Mouse (Mus musculus): Measurements from ENCODE around the gene Bptf. TPM values are rescaled to one million over a fixed set of nuclear protein-coding genes. Genes with fewer than 3 reads are reported as not detected.
A peak's percentile ranks its signal among the peaks of the same experiment; 100 is the strongest.
"Not testable (repeated sequence)": the region's sequence is repeated elsewhere in the genome, so short reads cannot be mapped to it uniquely, and the experiment has no call there.

Gene Bptf
- total and polyA plus RNA-seq, 2 experiments from 2014 or later, result 20.4 to 41.5 TPM

DNA sequence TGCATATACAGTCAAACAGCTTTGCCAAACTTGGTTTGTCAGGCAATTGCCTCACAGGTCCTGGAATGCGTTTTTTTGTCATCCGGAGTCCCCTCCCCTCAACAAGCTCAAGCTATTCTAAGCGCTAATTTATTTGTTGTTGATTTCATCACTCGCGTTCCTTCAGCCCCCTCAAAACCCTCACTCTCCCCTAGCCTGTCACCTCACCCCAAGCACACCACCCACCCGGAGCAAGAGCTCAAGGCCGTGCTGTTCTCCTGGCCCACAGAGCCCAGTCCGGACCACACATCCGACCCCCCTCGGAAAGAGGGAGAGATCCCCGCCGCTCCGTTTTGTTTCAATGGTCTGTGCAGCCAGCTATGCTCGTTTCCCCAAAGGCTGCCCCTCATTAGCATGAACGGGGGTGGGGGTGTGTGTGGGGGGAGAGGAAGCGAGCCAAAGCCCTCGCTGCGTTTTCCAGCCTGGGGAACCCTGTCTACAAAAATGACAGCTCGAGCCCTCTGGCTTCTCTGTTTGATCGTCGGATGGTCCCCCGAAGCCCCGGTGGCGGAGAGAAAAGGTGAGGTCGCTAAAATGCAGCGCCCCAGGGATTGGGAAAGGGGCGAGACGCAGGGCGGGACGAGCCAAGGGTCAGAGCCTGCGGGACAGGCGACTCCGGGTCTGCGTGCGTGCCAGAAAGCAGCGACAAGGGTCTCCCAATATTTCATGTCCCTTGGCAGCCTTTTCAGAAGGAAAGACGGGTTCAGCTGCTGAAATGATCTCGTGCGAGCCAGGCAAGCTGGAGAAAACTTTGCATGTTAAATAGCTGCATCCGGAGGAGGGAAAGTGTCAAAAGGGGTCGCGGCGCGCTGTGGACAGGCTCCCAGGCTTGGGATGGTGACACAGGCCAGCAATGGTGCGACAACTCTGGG is 106.3 kb downstream of the Bptf start, which contains the start of gene 1810010H24Rik:
1810010H24Rik (plus strand) TSS at position 271 of the 911 bp plus-strand sequence.
- ATAC-seq (ENCODE audit: low FRiP score), result no peak

DNA sequence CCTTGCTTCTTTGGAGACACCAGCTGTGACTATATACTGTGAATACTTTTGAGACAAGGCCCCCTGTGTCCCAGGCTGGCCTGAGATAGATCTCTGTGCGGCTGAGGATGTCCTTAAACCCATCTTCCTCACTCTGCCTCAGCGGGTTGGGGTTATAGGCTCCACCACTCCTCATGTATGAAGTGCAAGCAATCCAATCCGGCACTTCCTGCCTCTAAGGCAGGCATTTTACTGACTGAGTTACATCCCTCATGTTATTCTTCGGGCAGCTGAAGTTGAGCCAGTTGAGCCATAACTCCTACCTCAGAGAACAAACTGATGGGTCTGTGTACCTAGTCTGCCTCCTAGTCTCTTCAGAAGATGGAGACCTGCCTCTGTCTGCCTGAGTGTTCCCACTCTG is 107.5 kb downstream of the Bptf start:
- H3K4me3 ChIP-seq (ENCODE audit: low read depth, low read length), result no peak overlapping the region
- peak overlapping the region; percentile 64 for H3K4me2 ChIP-seq (ENCODE audit: low read depth, low read length, poor library complexity, severe bottlenecking)
- H3K27me3 ChIP-seq (ENCODE audit: insufficient read depth, low read length), result no peaks in the 10 kb centered on the region
- no peak for ATAC-seq (ENCODE audit: low FRiP score)
- 71% methylated on average over 4 of the region's 4 CpGs for WGBS
- DNase-seq (ENCODE audit: low spot score), result no peak
- H3K27ac ChIP-seq (ENCODE audit: low read depth, low read length), result no peak overlapping the region
- no peaks in the 10 kb centered on the region for H3K9me3 ChIP-seq (ENCODE audit: low read length)
- no peak for TF ChIP-seq CTCF (IDR thresholded peaks at IDR 0.05)
- no peaks in the 10 kb centered on the region for H3K36me3 ChIP-seq (ENCODE audit: insufficient read depth, low read length)
- no peak overlapping the region for H3K9ac ChIP-seq (replicated peaks; ENCODE audit: low read length, poor library complexity, severe bottlenecking)
- H3K4me1 ChIP-seq (ENCODE audit: insufficient read depth, low read length), result 0 out of 2 replicates have a peak, but pooled peaks cover 7% of the 10 kb centered on the region

More for the DNA sequence above, 106.3 kb downstream of the Bptf start, which contains the start of gene 1810010H24Rik:
- Histone ChIP-seq H3K27ac (ENCODE audit: low read depth, low read length) (peak within 1 kb of the TSS; percentile 44), H3K4me2 (ENCODE audit: low read depth, low read length, poor library complexity, severe bottlenecking) (peak within 1 kb of the TSS; percentile 64), H3K4me3 (ENCODE audit: low read depth, low read length) (peak within 1 kb of the TSS; percentile 51), H3K27me3 (ENCODE audit: insufficient read depth, low read length) (no peaks in the 10 kb centered on the region), H3K36me3 (ENCODE audit: insufficient read depth, low read length) (no peaks in the 10 kb centered on the region), H3K9ac (replicated peaks; ENCODE audit: low read length, poor library complexity, severe bottlenecking) (peak within 1 kb of the TSS; percentile 58), H3K9me3 (ENCODE audit: low read length) (no peaks in the 10 kb centered on the region), H3K4me1 (ENCODE audit: insufficient read depth, low read length) (0 out of 2 replicates have a peak, but pooled peaks cover 7% of the 10 kb centered on the region)
- TF ChIP-seq CTCF (IDR thresholded peaks at IDR 0.05), result no peak
- peak; percentile 55 for DNase-seq (ENCODE audit: low spot score)
- under 1% methylated on average over 45 of the region's 45 CpGs for WGBS

DNA sequence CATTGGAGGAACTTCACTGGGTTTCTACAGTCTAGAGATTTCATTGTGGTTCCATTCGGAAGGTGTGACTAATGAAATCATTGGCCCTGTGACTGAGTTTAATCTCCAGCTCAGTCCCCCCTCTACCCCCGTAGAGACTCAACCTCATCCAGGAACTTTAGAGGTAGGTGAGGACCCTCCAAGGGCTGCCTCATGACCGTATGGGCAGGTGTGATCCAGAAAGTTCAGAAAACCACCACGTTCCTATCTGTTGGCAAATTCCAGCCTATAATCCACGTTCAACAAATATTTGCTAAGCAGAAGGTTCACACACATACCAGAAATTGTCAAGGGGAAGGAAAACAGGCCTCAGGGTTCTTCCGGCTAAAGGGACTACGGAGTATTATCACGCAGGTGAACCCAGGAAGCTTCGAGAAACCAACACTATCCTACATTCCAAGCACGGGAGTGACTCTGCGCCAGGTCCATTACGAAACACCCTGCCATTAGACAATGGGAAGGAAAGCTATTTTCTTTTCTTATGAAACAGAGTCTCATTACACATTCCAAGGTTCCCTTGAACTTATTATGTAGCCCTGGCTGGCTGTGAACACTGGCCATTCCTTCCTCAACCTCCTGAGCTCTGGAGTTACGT is 109.8 kb downstream of the Bptf start:
- Histone ChIP-seq H3K9me3 (ENCODE audit: low read length) (no peaks in the 10 kb centered on the region), H3K36me3 (ENCODE audit: insufficient read depth, low read length) (no peaks in the 10 kb centered on the region), H3K4me1 (ENCODE audit: insufficient read depth, low read length) (0 out of 2 replicates have a peak, but pooled peaks cover 7% of the 10 kb centered on the region), H3K27ac (ENCODE audit: low read depth, low read length) (no peak overlapping the region), H3K9ac (replicated peaks; ENCODE audit: low read length, poor library complexity, severe bottlenecking) (no peak overlapping the region), H3K27me3 (ENCODE audit: insufficient read depth, low read length) (no peaks in the 10 kb centered on the region), H3K4me2 (ENCODE audit: low read depth, low read length, poor library complexity, severe bottlenecking) (no peak overlapping the region), H3K4me3 (ENCODE audit: low read depth, low read length) (no peak overlapping the region)
- TF ChIP-seq CTCF (IDR thresholded peaks at IDR 0.05), result no peak
- DNase-seq (ENCODE audit: low spot score), result no peak
- ATAC-seq (ENCODE audit: low FRiP score), result no peak
- WGBS, result 90% methylated on average over 13 of the region's 13 CpGs

DNA sequence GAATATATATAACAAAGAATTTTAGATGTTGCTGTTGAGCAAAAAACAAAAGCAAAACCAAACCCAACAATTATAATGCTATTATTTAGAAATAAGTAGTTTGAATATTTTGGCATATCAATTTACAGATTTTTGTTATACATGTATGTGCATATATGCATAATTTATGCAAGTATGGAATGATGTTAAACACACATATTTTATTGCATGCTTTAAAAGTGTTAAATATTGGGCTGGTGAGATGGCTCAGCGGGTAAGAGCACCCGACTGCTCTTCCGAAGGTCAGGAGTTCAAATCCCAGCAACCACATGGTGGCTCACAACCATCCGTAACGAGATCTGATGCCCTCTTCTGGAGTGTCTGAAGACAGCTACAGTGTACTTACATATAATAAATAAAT is 112.2 kb downstream of the Bptf start:
- not testable (repeated sequence) for H3K9me3 ChIP-seq (ENCODE audit: low read length); H3K36me3 ChIP-seq (ENCODE audit: insufficient read depth, low read length); H3K9ac ChIP-seq (replicated peaks; ENCODE audit: low read length, poor library complexity, severe bottlenecking); DNase-seq (ENCODE audit: low spot score); H3K27ac ChIP-seq (ENCODE audit: low read depth, low read length); H3K4me2 ChIP-seq (ENCODE audit: low read depth, low read length, poor library complexity, severe bottlenecking); H3K4me3 ChIP-seq (ENCODE audit: low read depth, low read length); H3K4me1 ChIP-seq (ENCODE audit: insufficient read depth, low read length); H3K27me3 ChIP-seq (ENCODE audit: insufficient read depth, low read length); ATAC-seq (ENCODE audit: low FRiP score)
- 94% methylated on average over 3 of the region's 5 CpGs for WGBS

DNA sequence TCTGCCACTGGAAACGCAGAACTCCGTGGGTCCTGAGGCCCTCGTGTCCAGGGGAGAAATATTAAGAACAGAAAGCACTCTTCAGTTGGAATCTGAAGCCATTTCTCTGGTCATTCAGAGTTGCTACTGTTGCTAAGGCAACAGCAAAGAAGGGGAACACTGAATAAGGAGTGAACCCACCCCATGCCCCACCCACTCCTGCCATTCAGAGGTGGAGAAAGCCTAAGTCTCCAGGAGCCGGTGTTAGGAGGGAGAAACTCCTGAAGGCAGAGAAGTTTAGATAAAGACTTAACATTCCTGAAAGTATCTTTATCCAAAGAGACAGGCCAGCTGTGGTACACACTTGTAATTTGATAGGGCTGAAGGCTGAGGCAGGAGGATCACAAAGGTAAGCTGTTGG is 112.6 kb downstream of the Bptf start:
- Histone ChIP-seq H3K36me3 (ENCODE audit: insufficient read depth, low read length) (no peaks in the 10 kb centered on the region), H3K27me3 (ENCODE audit: insufficient read depth, low read length) (no peaks in the 10 kb centered on the region), H3K27ac (ENCODE audit: low read depth, low read length) (no peak overlapping the region), H3K9ac (replicated peaks; ENCODE audit: low read length, poor library complexity, severe bottlenecking) (no peak overlapping the region), H3K4me1 (ENCODE audit: insufficient read depth, low read length) (no peaks in the 10 kb centered on the region), H3K4me3 (ENCODE audit: low read depth, low read length) (no peak overlapping the region), H3K4me2 (ENCODE audit: low read depth, low read length, poor library complexity, severe bottlenecking) (no peak overlapping the region), H3K9me3 (ENCODE audit: low read length) (no peaks in the 10 kb centered on the region)
- no peak for TF ChIP-seq CTCF (IDR thresholded peaks at IDR 0.05)
- DNase-seq (ENCODE audit: low spot score) (no peak), ATAC-seq (ENCODE audit: low FRiP score) (no peak)
- WGBS, result 53% methylated on average over 4 of the region's 4 CpGs

DNA sequence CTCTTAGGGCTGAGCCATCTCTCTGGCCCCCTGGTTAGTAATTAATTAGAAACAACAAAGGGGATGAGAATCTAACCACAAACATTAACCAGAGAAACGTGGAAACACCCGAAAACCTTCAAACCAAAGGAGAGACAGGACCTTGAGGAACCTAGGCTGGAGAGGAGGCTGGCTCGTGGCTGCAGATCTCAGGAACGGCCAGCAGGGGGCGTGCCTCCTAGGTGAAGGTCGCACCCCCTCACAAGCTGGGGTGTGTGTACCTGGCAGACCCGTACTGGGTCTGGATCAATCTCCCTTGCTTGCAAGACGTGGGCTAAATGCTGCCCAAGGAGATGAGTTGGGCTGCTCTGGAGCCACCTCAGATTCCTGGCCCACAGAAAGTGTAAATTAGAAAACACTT is 113.3 kb downstream of the Bptf start:
- H3K27me3 ChIP-seq (ENCODE audit: insufficient read depth, low read length), result no peaks in the 10 kb centered on the region
- no peak overlapping the region for H3K9ac ChIP-seq (replicated peaks; ENCODE audit: low read length, poor library complexity, severe bottlenecking)
- no peak overlapping the region for H3K27ac ChIP-seq (ENCODE audit: low read depth, low read length)
- no peak overlapping the region for H3K4me2 ChIP-seq (ENCODE audit: low read depth, low read length, poor library complexity, severe bottlenecking)
- 25% methylated on average over 8 of the region's 8 CpGs for WGBS
- ATAC-seq (ENCODE audit: low FRiP score), result no peak
- H3K4me1 ChIP-seq (ENCODE audit: insufficient read depth, low read length), result no peaks in the 10 kb centered on the region
- no peaks in the 10 kb centered on the region for H3K36me3 ChIP-seq (ENCODE audit: insufficient read depth, low read length)
- H3K9me3 ChIP-seq (ENCODE audit: low read length), result no peaks in the 10 kb centered on the region
- no peak for DNase-seq (ENCODE audit: low spot score)
- H3K4me3 ChIP-seq (ENCODE audit: low read depth, low read length), result no peak overlapping the region
- TF ChIP-seq CTCF (IDR thresholded peaks at IDR 0.05), result peak; percentile 34

Measured in midbrain, postnatal 0 days (tissue).